Mouse (Mus musculus) ovary, adult 18-20 months (tissue): Measurements from ENCODE around the gene Pbx3.

Experiments
- DNase-seq: peaks from one replicate; pipeline ENCODE4 v3.0.0; 2022; ENCODE audit warnings: low spot score, mixed read lengths

Pbx3 gene

DNA sequence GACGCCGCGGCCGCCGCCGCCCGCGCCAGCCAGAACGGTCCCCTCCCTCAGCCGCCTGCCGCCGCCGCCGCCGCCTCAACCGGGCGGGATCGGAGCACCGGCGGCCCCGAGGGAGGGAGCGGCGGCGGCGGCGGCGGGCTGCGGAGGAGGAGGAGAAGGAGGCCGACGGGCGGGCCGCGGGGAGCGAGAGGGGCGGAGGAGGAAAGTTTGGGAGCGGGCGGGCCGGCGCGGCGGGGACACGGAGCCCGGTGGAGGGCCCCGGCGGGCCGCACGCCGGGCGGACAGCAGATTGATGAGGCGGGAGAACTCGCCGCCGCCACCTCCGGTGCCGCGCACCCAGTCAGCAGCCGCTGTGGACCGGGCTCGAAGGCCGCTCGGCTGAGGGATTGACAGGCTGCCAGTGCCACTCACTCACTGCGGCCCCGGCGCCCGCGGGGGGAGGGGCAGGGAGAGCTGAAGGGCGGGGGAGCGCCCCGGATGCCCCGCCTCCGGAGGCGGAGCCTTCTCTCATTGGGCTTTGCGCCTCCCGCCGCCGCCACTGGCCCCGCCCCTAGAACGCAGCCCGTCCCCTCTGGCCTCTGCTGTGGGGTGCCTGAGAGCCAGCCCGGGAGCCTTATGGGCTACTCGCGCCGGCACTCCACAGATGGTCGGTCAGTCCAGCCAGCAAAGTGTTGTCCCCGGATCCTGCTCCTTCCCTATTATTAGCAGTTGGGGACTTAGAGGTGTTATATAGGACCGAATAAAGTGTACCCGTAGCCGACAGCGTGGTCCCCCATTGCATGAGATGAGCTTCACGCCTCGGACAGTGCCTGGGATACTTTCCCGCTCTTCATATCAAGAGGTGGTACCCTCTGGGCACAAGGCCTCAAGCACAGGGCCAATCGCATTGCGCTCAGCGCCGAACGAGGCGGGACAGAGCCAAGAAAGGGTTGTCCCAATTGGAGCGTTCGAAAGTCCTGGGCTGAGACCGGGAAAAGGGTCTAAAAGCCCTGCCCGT, at the start of gene Pbx3:
Pbx3 (minus strand) TSS at position 838 of the 997 bp plus-strand sequence.
- DNase-seq = peak; percentile 94

DNA sequence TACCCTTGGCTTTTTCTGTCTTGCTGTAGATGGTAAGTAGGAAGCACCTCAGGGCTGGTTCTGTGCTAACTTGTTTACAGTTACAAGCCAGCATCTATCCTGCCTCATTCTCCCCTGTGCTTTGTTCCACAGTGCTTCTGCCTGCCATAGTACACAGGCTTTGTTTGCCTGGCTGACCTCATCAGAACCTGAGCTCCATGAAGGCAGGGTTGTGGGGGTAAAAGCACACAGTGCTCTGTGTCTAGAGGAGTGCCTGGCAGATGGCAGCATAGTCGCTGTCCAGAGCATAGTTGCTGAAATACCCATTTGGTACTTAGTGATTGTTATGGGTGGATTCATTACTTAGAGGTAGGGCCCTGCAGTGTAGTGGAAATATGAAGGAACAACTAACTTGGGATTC, 47.3 kb upstream of the Pbx3 start:
- no peak for DNase-seq

DNA sequence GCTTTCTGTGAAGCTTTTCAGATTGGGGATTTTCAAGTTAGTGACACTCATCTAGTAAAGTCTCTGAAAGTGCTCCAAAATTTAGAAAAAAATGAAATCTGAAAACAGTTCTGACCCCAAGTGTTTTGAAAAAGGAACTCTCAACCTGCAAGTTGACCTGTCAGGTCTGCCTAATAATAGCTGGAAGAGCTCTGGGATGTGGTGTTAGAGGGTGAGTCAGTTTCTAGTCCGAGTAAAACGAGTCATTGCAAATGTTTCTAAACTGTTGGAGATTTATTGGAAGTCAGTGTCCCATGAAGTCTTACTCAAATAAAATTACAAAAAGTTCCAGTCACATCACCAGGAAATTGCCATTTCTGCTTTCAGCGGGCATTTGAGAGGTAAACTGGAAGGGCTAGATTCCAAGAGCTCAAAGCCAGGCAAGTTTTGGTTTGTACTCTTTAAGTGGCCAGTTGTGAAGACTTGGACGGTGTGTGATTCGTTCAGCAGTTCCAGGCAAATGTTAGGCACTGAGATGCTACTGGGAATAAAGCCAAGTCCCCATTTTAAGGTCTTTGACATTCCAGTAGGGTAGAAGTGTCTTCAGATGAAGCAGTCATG, 36.9 kb upstream of the Pbx3 start:
- no peak for DNase-seq

DNA sequence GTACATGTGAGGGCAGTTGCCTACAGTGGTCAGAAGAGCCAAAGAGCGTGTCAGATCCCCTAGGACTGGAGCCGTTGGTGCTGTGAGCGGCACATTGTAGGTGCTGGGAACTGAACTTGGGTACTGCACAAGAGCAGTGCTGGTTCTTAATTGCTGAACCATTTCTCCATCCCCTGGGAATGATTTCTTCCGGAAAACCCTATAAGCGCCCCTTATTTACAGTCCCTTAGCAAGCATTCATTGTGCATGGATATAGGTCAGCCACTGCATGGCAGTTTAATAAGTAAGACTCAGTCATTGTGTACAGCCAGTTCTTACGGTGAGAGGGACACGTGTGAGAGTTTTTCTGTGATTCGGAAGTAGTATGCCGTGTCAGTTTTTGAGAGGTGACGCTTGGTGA, 35.4 kb upstream of the Pbx3 start:
- DNase-seq = no peak

DNA sequence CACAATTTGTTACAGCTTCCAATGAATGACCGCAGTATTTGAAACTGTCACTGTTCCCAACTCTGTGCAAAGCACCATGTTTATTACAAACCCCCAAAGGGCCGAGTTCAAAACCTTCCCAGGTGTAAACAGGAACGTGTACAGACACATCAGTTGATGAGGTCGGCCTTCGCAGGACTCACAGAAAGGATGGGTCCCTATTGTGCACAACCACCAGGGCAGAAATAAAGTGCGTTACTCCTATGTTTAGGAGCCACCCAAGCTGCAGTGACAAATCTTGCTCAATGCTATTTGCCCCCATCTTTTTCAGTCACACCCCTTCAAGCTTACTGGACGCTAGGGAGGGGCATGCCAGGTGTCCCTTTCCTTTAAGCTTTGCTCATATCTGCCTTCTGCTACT, 34.7 kb upstream of the Pbx3 start:
- no peak for DNase-seq

DNA sequence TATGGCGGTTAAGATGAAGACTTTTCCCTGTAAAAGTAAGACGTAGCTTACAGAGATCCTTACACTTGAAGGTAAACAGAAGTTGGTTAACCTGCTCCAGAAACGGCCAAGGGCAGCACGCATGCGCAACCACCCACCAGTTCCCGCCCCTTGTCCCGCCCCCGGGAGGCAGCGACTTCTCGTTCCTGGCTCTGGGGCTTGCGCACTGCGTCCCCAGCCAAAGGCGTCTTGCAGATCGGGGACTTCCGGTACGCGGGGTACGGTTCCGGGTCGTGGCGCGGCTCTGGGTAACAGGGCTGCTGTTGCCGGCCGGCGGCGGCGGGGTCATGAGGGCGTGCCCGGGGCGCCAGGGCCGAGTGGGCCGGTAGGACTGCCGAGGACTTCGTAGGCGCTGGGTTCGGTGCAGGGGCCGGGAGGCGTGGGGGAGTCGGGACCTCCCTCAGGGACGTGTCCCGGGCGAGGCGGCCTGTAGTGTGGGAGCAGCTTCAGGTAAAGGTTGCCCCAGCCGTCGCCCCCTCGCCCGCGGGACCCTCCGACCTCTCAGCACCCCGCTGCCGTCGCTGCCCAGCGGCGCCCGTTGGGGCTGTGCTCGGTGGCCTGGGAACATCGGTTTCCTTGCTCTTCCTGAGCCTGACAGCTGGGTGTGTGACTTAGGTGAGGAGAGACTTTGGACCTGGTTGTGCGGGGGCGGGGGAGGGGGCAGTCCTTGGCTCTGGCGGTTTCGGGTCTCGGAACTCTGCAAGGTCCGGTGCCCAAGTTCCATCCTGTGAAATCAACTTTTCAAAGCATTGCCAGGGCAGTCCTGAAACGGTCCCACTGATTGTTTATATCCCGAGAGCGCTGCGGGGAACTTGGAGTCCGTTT, 33.9 kb upstream of the Pbx3 start, which contains the start of gene Mapkap1:
Mapkap1 (plus strand) TSS at position 171 of the 864 bp plus-strand sequence.
- peak; percentile 96 for DNase-seq

DNA sequence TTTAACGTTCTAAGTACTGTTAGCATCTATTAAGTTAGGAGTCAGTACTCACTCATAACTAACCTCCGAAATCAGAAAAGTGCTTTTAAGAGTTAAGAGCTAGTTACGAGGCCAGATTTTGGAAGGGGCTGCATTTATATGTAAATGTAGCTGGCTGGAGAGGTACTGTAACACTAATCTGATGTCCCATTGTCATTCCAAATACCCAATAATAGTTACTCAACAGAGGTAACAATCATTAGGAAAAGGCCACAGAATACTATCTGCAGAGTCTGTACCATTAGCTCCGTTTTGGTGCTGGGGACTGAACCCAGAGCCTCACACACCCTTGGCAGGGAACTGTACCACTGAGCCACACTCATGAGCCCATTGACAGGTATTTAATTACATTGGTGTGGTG, 26.6 kb upstream of the Pbx3 start:
- no peak for DNase-seq

DNA sequence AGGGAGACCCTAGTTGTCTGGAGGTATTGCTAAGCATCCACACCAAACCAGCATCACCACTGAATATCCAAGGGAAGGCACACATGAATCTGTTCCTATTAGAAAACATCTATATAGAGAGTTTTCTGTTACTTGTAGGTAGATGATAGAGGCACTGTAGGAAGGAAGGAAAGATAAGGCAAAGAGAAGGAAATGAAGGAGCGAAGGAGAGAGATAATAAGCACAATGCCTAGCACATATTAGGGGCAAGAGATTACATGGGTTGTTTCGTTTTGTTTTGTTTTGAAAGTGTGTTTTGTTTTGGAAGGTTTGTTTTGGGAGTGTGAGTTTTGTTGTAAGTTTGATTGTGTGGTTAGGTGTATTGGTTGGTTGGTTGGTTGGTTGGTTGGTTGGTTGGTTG, 6.0 kb upstream of the Pbx3 start:
- no peak for DNase-seq

DNA sequence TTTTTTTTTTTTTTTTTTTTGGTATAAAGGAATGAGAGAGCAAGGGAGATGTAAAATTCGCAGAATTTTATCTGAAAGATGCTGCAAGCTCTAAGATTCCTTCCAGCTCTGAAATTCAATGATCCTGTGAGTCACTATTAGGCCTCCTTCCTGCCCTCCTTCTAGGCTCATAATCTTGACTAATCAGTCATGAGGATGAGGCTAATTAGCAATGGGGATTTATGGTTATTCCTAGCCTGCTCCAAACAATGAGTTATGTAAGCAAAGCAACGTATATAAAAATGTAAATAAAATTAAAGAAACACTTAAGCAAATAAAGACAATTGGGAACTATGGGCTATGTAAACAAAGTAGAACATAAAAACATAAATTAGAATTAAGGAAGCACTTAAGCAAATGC, 1.4 kb upstream of the Pbx3 start:
- DNase-seq = no peak

DNA sequence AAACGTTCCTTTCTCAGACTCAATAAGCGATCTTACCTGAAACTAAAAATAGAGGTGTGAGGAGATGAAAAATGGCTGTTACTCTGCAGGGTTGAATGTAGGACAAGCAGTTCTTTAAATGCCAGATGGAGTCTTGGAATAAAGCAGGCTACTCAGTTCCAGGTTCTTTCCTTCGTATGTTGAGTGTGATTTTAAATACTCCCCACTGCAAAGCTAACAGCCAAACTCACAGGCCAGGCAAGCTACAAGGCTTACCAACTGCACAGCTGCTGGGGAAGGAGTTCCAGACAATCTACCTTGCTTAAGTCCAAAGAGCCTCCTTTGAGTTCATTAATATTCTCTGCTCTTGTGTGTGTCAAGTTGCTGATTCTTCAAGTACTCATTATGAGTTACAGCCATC, 944 bp upstream of the Pbx3 start:
- no peak for DNase-seq

DNA sequence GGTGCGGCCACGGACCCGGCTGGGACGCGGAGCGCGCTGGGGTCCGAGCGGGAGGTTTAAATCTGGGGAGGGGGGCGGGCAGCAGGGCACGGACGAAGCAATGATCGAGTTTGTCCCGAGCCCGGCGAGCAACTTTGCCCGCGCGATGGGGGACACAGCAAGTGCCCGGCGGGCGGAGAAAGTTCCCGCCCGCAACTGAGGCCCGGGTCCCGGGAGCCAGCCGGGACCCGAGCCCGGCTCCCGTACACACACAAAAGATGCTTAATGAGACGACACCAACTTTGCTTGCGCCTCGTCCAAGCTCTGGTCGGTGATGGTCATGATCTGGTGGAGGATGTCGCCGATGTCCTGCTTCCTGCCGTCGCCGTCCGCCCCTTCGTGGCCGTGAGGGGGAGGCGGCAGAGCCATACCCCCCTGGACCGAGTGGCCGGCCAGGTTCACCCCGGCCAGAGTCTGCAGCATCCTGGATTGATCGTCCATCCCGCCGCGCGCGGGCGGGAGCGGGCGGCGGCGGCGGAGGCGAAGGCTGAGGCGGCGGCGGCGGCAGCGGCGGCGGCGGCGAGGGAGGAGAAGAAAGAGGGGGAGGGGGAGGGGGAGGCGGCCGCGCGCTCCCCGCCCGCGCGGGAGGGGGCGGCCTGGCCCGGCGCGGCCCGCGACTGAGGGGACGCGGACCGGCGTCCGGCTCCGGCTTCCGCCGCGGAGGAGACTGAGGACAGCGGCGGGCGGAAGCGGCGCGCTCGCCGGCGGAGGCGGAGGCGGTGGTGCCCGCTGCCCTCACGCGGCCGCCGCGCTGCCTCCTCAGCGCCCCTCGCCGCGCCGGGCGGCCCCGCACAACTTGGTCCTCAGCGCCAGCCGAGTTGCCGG, 1.3 kb downstream of the Pbx3 start:
- peak; percentile 17 for DNase-seq

DNA sequence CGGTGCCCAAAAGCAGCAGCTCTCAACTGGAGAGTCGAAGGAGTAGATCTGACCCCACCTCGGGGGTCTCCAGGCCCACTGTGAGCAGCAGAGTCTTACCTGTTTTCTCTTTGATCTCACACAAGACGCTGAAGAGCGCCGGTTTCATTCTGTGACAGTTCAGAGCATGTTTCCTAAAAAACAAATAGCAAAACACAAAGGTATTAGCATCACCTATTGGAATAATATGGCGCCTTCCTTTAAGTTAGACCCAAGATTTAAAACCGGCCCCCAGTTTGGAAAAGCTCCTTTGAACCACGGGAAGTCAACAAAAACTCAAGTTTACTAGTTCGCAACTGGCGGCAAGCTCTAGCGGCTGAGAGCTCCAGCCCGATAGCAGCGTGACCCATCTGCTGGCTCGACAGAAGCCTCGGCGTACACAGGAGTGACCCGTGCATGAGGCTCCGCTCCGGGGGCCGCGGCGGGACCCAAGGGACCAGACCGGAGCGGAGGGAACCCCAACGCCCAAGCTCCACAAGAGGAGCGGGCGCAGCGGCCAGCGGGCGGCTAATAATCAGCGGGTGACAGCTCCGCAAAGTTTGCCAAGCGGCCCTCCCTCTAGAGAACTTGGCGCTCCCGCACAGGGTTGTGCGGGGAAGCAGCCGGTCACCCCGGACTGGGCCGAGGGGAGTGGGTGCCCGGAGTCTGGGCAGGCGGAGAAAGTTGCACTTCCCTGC, 2.1 kb downstream of the Pbx3 start:
- DNase-seq = peak; percentile 17

DNA sequence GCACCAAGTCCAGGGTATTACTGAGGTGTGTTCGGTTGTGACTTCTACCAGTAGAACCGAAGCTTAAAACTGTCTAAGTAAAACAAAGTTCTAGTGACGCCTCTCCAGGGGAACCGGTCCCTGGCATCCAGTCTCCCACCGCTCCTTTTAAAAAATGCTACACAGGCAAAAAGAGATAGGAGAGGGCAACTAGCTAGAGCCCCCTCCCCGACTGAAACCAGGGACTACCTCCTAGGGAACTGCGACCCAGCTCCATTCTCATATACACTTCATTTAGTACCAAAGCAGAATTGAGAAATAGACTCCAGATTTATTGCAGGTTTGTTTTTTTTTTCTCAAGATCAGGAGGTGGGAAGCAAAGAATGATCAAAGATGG, 2.6 kb downstream of the Pbx3 start:
- DNase-seq = no peak

DNA sequence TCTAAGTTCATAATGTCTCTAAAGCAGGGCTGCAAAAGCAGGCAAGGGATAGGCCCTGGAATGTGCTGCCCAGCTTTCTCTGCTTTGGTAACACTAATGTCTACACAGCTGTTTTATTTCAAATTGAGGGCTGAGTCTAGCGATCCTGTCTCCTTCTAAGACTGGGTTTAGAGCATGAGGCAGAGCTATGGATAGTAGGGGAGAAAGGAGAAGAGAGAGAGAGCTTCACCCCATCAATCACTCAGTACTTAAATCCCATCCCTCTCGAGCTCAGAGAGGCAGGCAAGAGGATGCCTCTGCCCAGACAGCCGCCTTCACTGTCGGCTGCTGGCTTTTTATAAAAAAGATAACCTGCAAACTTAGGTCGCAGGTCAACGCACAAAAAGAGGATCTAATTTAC, 4.5 kb downstream of the Pbx3 start:
- no peak for DNase-seq

DNA sequence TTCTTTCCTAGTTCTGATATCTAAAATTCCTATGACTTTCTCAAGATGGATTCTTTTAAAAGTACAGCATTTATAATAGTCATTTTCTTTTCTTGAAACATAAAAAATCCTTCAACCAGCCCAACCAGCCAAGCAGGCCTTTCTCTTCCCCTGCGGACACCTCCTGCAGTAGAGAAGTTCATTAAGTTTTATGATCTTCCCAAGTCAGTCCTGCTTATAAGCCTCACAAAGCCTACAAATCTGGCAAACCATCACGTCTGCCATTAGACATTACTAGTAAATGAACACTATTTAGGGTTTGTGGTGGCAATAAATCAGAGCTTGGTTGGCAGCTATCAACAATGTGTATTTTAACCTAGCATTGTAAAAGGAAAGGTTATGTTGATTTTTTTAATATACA, 5.9 kb downstream of the Pbx3 start:
- DNase-seq = no peak

DNA sequence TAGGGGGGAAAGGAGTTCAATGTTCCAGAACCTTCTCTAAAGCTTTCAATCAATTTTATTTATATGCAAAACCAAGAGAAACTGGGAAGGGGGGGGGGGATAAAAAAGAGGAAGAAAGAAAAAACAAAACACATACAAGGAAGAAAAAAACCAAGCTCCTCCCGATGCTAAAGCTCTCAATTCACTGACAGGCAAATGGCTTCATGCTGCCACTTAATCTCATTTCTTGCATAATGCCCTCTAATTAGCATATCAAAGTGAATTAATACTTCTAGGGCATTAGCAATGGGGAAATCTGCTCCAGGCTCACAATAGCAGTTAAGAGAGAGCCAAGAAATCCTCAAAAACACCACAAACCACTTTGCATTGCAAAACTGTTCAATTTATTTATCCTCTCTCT, 9.3 kb downstream of the Pbx3 start:
- DNase-seq = no peak

DNA sequence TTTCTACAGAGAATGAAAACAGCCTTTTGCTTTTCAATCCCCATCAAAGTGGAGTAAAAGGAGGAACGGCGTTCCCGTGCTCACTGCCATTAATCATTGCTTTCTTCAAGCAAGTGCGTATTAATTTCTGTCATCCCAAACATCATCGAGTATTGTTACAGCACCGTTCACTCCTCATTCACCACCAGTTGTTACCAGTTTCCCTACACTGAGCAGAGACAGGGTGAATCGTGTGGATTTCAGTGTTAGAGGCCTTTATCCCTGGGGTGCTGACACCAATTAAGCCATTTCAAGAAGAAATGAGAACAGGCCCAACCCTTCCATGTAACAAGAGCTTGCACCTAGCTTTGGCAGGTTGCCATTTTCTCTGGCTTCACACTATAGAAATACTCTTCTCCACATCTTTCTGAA, 17.1 kb downstream of the Pbx3 start:
- no peak for DNase-seq

DNA sequence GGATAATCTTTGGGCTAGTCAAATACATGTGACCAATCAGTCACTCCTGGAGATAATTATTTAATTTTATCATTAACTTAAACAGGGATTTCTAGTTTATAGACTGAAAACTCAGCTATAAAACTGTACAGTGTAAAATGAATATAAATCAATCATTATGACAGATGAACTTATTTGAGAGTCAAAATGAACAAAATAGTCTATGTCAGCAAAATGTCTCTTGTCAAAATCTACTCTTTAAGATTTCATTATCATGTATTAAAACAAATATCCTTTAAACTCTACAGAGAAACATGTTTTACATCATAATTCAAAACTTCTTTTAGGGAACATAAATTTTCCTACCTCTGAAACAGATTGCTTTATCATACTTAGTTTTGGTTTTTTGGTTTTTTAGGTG, 20.9 kb downstream of the Pbx3 start:
- DNase-seq = no peak

DNA sequence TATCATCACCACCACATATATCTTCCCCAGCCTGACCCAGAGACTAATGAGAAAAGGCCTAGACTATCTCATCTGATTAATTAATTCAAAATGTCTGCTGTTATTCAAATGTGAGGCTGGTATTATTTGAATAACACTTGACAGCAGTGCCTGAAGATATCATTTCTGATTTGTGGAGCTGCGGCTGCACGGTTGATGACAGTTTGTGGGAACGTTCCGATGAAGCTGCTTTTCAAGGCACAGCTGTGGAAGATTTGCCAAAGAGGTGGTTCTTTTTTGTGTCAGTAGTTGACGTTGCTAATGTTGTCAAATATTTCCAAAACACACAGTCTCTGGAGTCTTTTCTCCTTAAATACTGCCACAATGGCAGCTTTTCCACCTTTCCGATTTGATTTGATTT, 25.8 kb downstream of the Pbx3 start:
- no peak for DNase-seq

DNA sequence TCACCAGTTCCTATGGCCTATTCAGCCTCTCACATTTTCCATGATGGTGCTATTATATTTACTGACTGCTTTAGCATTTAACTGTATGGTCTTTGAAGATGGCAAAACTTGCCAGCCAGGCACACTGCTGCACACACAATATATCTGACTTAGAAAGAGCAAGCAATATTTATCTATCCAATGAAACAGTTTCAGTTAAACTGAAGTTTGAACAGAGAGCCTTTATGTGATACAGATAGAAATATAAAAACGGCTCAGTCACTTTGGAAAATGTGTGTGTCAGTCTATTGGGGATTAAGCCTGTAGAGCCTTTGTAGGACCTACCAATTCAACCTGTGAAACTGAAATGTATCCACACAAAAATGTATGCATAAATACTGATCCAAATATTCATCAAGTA, 74.3 kb downstream of the Pbx3 start:
- DNase-seq = no peak

DNA sequence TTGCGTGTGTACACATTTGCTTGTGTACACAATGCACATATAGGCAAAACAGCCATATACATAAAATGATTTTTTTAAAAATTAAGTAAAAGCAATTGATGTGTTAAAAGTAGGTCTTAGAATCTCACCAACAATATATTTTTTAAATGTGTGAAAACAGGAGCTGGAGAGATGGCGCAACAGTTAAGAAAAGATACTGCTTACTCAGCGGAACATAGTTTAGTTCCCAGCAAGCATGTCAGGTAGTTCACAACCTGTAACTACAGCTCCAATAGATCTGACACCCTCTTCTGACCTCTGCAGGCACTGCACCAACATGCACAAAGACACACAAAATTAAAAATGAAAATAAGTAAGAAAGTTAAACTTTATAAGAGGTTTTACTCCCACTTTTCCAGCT, 74.7 kb downstream of the Pbx3 start:
- DNase-seq = no peak
